Mouse (Mus musculus) bone marrow, adult 2 months (tissue): Measurements from ENCODE around the gene Prrt3. TPM values are rescaled to one million over a fixed set of nuclear protein-coding genes. Genes with fewer than 3 reads are reported as not detected.

Source experiments
- H3K27ac ChIP-seq: fragments of 200-500 bp; 2 replicates; pipeline ENCODE4 v1.5.1; 2012; ENCODE audit warnings: low read depth, mild to moderate bottlenecking, control low read depth, inconsistent platforms, low read length; ENCODE audit not compliant: control insufficient read depth, poor library complexity, insufficient read depth
- H3K4me1 ChIP-seq: fragments of 200-500 bp; 2 replicates; pipeline ENCODE4 v1.6.1; 2011; ENCODE audit warnings: low read length; ENCODE audit not compliant: control insufficient read depth, insufficient read depth
- H3K4me3 ChIP-seq: fragments of 200-500 bp; replicated peaks from 2 replicates; pipeline ENCODE3; 2011; ENCODE audit warnings: mild to moderate bottlenecking, low read depth, low read length, control low read depth; ENCODE audit not compliant: control insufficient read depth
- CTCF ChIP-seq: fragments of 200-500 bp; IDR thresholded peaks from 2 replicates; pipeline ENCODE4 v1.5.1; 2011; ENCODE audit warnings: low read length, control low read depth; ENCODE audit not compliant: control insufficient read depth, insufficient read depth
- POLR2A ChIP-seq: fragments of 200-500 bp; IDR thresholded peaks from 2 replicates; pipeline ENCODE4 v1.6.1; 2011; ENCODE audit warnings: low read depth, mild to moderate bottlenecking, control low read depth, low read length, borderline replicate concordance; ENCODE audit not compliant: control insufficient read depth
- WGBS: fragments of 180-500 bp; shearing (Covaris S2); methylation state at CpG from one replicate; pipeline ENCODE4 v1.1.7; 2018; 5-methylcytosine and 5-hydroxymethylcytosine counted together
- polyA plus RNA-seq: library from polyadenylated mRNA; stranded (reverse); fragments of >200 nt; gene quantifications from 2 replicates; pipeline ENCODE4 v1.2.4, GENCODE M21; 2011; ENCODE audit warnings: low replicate concordance; ENCODE audit not compliant: missing spikeins, insufficient read depth, insufficient read length

Gene Prrt3
- polyA plus RNA-seq, 1 experiment = 0.80 TPM

- Histone ChIP-seq H3K4me1 (no peaks in the 10 kb centered on the region), H3K27ac (no peak overlapping the region), H3K4me3 (no peak overlapping the region)
- TF ChIP-seq POLR2A (no peak), CTCF (no peak)
- WGBS = 79% methylated on average over 2 of the region's 2 CpGs
These were observed 1.1 kb upstream of the Prrt3 start for GRCm38 (mm10) chr6:113502801-113503200.

GRCm38 (mm10) chr6:113499346-113499745 lies 2.4 kb downstream of the Prrt3 start:
- H3K4me1 ChIP-seq = no peaks in the 10 kb centered on the region
- no peak overlapping the region for H3K4me3 ChIP-seq
- no peak for TF ChIP-seq CTCF
- TF ChIP-seq POLR2A = no peak
- 23% methylated on average over 6 of the region's 6 CpGs for WGBS
- no peak overlapping the region for H3K27ac ChIP-seq

DNA sequence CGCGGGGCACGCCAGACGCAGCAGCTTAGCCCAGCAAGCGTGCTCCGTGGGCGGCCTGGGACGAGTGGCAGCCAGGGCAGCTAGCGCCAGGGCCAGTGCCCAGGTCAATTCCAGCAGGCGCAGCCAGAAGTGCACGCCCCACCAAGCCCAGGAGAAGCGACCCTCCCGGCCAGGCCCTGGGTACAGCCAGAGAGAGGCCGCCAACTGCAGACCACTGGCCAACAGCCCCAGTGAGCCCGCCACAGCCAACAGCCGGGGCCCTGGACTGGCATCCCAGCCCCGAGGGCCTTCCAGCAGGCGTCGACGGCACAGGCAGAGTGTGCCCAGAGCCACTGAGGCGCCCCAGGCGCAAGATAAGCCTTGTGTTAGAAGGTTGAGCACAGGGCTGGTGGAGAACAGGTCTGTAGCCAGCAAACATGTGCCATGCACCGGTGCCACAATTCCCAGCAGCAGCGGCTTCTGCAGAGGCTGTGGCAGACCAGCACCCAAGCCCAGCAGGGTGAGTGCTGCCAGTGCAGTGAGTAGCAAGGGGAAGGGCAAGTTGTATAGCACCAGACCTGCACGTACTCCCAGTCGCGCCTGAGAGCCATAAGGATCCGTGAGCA lies 6.6 kb downstream of the Prrt3 start:
- Histone ChIP-seq H3K4me3 (peak overlapping the region; percentile 67), H3K4me1 (no peaks in the 10 kb centered on the region), H3K27ac (peak overlapping the region; percentile 47; the same call in 1 of the 2 replicates)
- TF ChIP-seq CTCF = no peak
- no peak for TF ChIP-seq POLR2A
- WGBS = 58% methylated on average over 28 of the region's 28 CpGs

GRCm38 (mm10) chr6:113494258-113494788 lies 7.4 kb downstream of the Prrt3 start:
- 2% methylated on average over 54 of the region's 54 CpGs for WGBS
- Histone ChIP-seq H3K4me3 (peak overlapping the region; percentile 67), H3K27ac (peak overlapping the region; percentile 83), H3K4me1 (no peaks in the 10 kb centered on the region)
- TF ChIP-seq POLR2A (no peak; the same call in 1 of the 2 replicates), CTCF (peak; percentile 90)

- 88% methylated on average over 24 of the region's 24 CpGs for WGBS
- H3K4me3 ChIP-seq = no peak overlapping the region
- H3K4me1 ChIP-seq = no peaks in the 10 kb centered on the region; the same call in 1 of the 2 replicates
- TF ChIP-seq CTCF (no peak), POLR2A (no peak)
- no peak overlapping the region for H3K27ac ChIP-seq
These were observed 9.4 kb downstream of the Prrt3 start for GRCm38 (mm10) chr6:113492101-113492864.

DNA sequence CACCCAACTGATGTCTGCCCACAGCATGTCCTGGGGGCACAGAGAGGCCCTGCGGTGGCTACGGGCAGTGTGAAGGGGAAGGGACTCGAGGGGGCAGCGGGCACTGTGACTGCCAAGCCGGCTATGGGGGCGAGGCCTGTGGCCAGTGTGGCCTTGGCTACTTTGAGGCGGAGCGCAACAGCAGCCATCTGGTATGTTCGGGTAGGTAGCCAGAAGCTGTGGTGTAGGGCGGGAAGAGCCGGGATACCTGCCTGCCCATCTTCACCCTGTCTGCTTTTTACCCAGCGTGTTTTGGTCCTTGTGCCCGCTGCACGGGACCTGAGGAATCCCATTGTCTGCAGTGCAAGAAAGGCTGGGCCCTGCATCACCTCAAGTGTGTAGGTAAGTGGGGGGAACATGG lies 12.3 kb downstream of the Prrt3 start:
- Histone ChIP-seq H3K4me3 (no peak overlapping the region), H3K4me1 (no peaks in the 10 kb centered on the region; the same call in 1 of the 2 replicates), H3K27ac (no peak overlapping the region)
- TF ChIP-seq CTCF (no peak), POLR2A (no peak)
- 87% methylated on average over 14 of the region's 14 CpGs for WGBS

- no peak for TF ChIP-seq POLR2A
- TF ChIP-seq CTCF = no peak
- 10% methylated on average over 7 of the region's 7 CpGs for WGBS
- Histone ChIP-seq H3K4me3 (no peak overlapping the region), H3K27ac (no peak overlapping the region), H3K4me1 (no peaks in the 10 kb centered on the region; the same call in 1 of the 2 replicates)
These were observed 14.6 kb downstream of the Prrt3 start for GRCm38 (mm10) chr6:113487125-113487576.

DNA sequence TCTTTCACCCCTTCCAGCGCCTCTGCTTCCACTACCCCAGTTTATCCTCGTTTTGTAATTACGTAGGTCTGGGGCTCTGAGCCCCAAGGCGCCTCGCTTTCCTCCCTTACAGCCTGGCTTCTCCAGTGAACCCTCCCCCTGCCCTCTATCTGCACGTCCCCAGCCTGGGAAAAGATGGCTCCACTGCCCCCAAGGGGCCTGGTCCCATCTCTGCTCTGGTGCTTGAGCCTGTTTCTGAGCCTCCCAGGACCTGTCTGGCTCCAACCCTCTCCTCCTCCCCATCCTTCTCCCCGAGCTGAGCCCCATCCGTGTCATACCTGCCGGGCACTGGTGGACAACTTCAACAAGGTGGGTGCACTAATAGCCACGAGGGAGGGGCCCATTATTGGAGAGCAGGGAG lies 18.0 kb downstream of the Prrt3 start:
- Histone ChIP-seq H3K4me3 (peak overlapping the region; percentile 68), H3K4me1 (no peaks in the 10 kb centered on the region; the same call in 1 of the 2 replicates), H3K27ac (peak overlapping the region; percentile 23; the same call in 1 of the 2 replicates)
- no peak for TF ChIP-seq POLR2A
- TF ChIP-seq CTCF = no peak
- 12% methylated on average over 10 of the region's 10 CpGs for WGBS
